7 mouse cellular contexts compared by ENCODE assay signal in the genomic region with DNA sequence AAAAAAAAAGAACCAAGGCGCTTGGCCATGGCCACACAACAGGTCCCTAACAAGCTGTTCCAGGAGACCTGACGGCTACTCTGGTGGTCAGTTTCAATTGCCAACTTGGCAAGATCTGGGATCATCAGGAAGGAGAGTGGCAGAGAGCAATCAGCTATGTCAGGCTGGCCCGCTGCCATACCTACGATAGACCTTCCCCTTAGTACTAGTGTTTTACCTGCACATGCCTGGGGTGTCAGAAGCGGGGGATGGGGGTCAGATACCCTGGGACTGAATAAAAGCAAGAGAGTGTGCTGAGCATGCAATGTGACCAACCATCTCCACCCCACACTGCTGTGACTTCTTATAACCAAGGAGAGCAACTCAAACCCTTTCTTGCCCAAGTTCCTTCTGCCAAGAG. TPM values are rescaled to one million over a fixed set of nuclear protein-coding genes. Genes with fewer than 3 reads are reported as not detected.
DNase-seq lines count a peak whose midpoint lies in the region; ATAC-seq and TF ChIP-seq lines count a peak whose summit lies in the region.

No protein-coding gene starts in this region.

- no peak overlapping the region; the same call in 1 of the 2 replicates for H3K4me3 ChIP-seq in lung, embryonic 14.5 days (ENCODE audit: low read depth, low read length)
- H3K4me3 ChIP-seq in forebrain, embryonic 16.5 days (replicated peaks; ENCODE audit: low read length), result no peak overlapping the region
- no peak overlapping the region for H3K4me3 ChIP-seq in kidney, postnatal 0 days (replicated peaks; ENCODE audit: low read depth, low read length)
- H3K4me3 ChIP-seq in neural tube, embryonic 12.5 days, result peak overlapping the region; percentile 71; the same call in 1 of the 2 replicates

- H3K4me2 ChIP-seq in lung, embryonic 14.5 days, result peak overlapping the region; percentile 94
- H3K4me2 ChIP-seq in forebrain, embryonic 16.5 days (ENCODE audit: low read length), result peak overlapping the region; percentile 74
- peak overlapping the region; percentile 92; the same call in 1 of the 2 replicates for H3K4me2 ChIP-seq in kidney, postnatal 0 days (ENCODE audit: low read length)
- peak overlapping the region; percentile 81 for H3K4me2 ChIP-seq in neural tube, embryonic 12.5 days (replicated peaks)

- no peaks in the 10 kb centered on the region; the same call in 1 of the 2 replicates for H3K9me3 ChIP-seq in lung, embryonic 14.5 days (ENCODE audit: low read depth, low read length)
- peaks cover 2% of the 10 kb centered on the region; the same call in 1 of the 2 replicates for H3K9me3 ChIP-seq in forebrain, embryonic 16.5 days (ENCODE audit: control insufficient read depth, low read length)
- no peaks in the 10 kb centered on the region for H3K9me3 ChIP-seq in kidney, postnatal 0 days (replicated peaks; ENCODE audit: low read length)
- peaks cover 4% of the 10 kb centered on the region; the same call in 1 of the 2 replicates for H3K9me3 ChIP-seq in neural tube, embryonic 12.5 days

- no peak for ATAC-seq in lung, embryonic 14.5 days (ENCODE audit: insufficient read depth)
- ATAC-seq in forebrain, embryonic 16.5 days, result no peak
- no peak for ATAC-seq in kidney, postnatal 0 days (replicated peaks; ENCODE audit: low FRiP score, low read depth)
- ATAC-seq in neural tube, embryonic 12.5 days (ENCODE audit: low FRiP score, low read depth), result no peak
- ATAC-seq in granulocyte monocyte progenitor cell, adult 5-6 weeks (replicated peaks; ENCODE audit: poor library complexity, severe bottlenecking), result no peak

- WGBS in lung, embryonic 14.5 days, result 86% methylated on average over 5 of the region's 5 CpGs
- 94% methylated on average over 5 of the region's 5 CpGs for WGBS in forebrain, embryonic 16.5 days
- 86% methylated on average over 5 of the region's 5 CpGs for WGBS in kidney, postnatal 0 days
- 94% methylated on average over 5 of the region's 5 CpGs for WGBS in neural tube, embryonic 12.5 days

- no peak for DNase-seq in lung, embryonic 14.5 days
- no peak for DNase-seq in lung, adult 18-20 months
- no peak for DNase-seq in kidney, postnatal 0 days (ENCODE audit: low spot score)
- no peak for DNase-seq in urinary bladder, postnatal 4 days (ENCODE audit: low spot score in 2 of 2)

- TF ChIP-seq CTCF in lung, embryonic 14.5 days (IDR thresholded peaks at IDR 0.05; ENCODE audit: low read depth), result no peak
- no peak for TF ChIP-seq CTCF in kidney, postnatal 0 days (IDR thresholded peaks at IDR 0.05; ENCODE audit: low read depth)

- no peaks in the 10 kb centered on the region for H3K36me3 ChIP-seq in lung, embryonic 14.5 days (ENCODE audit: insufficient read depth)
- H3K36me3 ChIP-seq in forebrain, embryonic 16.5 days (ENCODE audit: control insufficient read depth, insufficient read depth), result no peaks in the 10 kb centered on the region
- no peaks in the 10 kb centered on the region for H3K36me3 ChIP-seq in kidney, postnatal 0 days (ENCODE audit: insufficient read depth, low read length)
- peaks cover 10% of the 10 kb centered on the region for H3K36me3 ChIP-seq in neural tube, embryonic 12.5 days

- peaks cover 3% of the 10 kb centered on the region for H3K4me1 ChIP-seq in lung, embryonic 14.5 days (ENCODE audit: insufficient read depth)
- H3K4me1 ChIP-seq in forebrain, embryonic 16.5 days (replicated peaks; ENCODE audit: control insufficient read depth, insufficient read depth, low read length), result peaks cover 23% of the 10 kb centered on the region
- peaks cover 11% of the 10 kb centered on the region; the same call in 1 of the 2 replicates for H3K4me1 ChIP-seq in kidney, postnatal 0 days (replicated peaks; ENCODE audit: insufficient read depth, low read length)
- H3K4me1 ChIP-seq in neural tube, embryonic 12.5 days, result peaks cover 18% of the 10 kb centered on the region

- no peaks in the 10 kb centered on the region for H3K27me3 ChIP-seq in lung, embryonic 14.5 days (ENCODE audit: insufficient read depth, low read length)
- H3K27me3 ChIP-seq in forebrain, embryonic 16.5 days (replicated peaks; ENCODE audit: control insufficient read depth, insufficient read depth, low read length), result no peaks in the 10 kb centered on the region
- no peaks in the 10 kb centered on the region for H3K27me3 ChIP-seq in kidney, postnatal 0 days (ENCODE audit: insufficient read depth, low read length)
- no peaks in the 10 kb centered on the region for H3K27me3 ChIP-seq in neural tube, embryonic 12.5 days (replicated peaks)

- no peak overlapping the region for H3K27ac ChIP-seq in lung, embryonic 14.5 days (ENCODE audit: low read depth)
- H3K27ac ChIP-seq in forebrain, embryonic 16.5 days (ENCODE audit: low read length), result no peak overlapping the region
- no peak overlapping the region for H3K27ac ChIP-seq in kidney, postnatal 0 days
- no peak overlapping the region for H3K27ac ChIP-seq in neural tube, embryonic 12.5 days

- no peak overlapping the region for H3K9ac ChIP-seq in lung, embryonic 14.5 days
- no peak overlapping the region for H3K9ac ChIP-seq in forebrain, embryonic 16.5 days (replicated peaks; ENCODE audit: low read depth, low read length)
- no peak overlapping the region for H3K9ac ChIP-seq in kidney, postnatal 0 days (ENCODE audit: low read depth, low read length)
- peak overlapping the region; percentile 47 for H3K9ac ChIP-seq in neural tube, embryonic 12.5 days

RNA-seq across cellular contexts. Expression of a gene that starts 1.5 kb away (rescaled TPM):
- polyA plus RNA-seq in lung, embryonic 14.5 days (2014; fragmentation: Nextera tagmentation; extraction: Ambion mirVana), result 7.2 and 9.5 TPM in 2 replicates
- 21.2 and 26.9 TPM in 2 replicates for polyA plus RNA-seq in forebrain, embryonic 16.5 days (2015; fragmentation: Nextera tagmentation; extraction: Ambion mirVana)
- polyA plus RNA-seq in kidney, postnatal 0 days (2015; fragmentation: Nextera tagmentation; extraction: Ambion mirVana), result 14.3 and 16.3 TPM in 2 replicates
- polyA plus RNA-seq in neural tube, embryonic 12.5 days (2016; fragmentation: Nextera tagmentation; extraction: Ambion mirVana), result 19.1 and 20.1 TPM in 2 replicates
- total RNA-seq in granulocyte monocyte progenitor cell, adult 5-6 weeks (2014; fragmentation: Nextera tagmentation), result 3.0 and 5.3 TPM in 2 replicates
- total RNA-seq in granulocyte monocyte progenitor cell, adult 5-6 weeks (2017), result 1.8 and 3.9 TPM in 2 replicates

RNA-seq across cellular contexts. Expression of a gene that starts 1.6 kb away (rescaled TPM):
- 31.5 and 37.2 TPM in 2 replicates for polyA plus RNA-seq in lung, embryonic 14.5 days (2014; fragmentation: Nextera tagmentation; extraction: Ambion mirVana)
- 49.2 and 49.3 TPM in 2 replicates for polyA plus RNA-seq in forebrain, embryonic 16.5 days (2015; fragmentation: Nextera tagmentation; extraction: Ambion mirVana)
- polyA plus RNA-seq in kidney, postnatal 0 days (2015; fragmentation: Nextera tagmentation; extraction: Ambion mirVana), result 34.8 and 38.6 TPM in 2 replicates
- polyA plus RNA-seq in neural tube, embryonic 12.5 days (2016; fragmentation: Nextera tagmentation; extraction: Ambion mirVana), result 57.8 and 58.3 TPM in 2 replicates
- 21.5 and 27.9 TPM in 2 replicates for total RNA-seq in granulocyte monocyte progenitor cell, adult 5-6 weeks (2014; fragmentation: Nextera tagmentation)
- 33.1 and 38.7 TPM in 2 replicates for total RNA-seq in granulocyte monocyte progenitor cell, adult 5-6 weeks (2017)

RNA-seq across cellular contexts. Expression of a gene that starts 22.1 kb away (rescaled TPM):
- 0.35 and 0.37 TPM in 2 replicates for polyA plus RNA-seq in lung, embryonic 14.5 days (2014; fragmentation: Nextera tagmentation; extraction: Ambion mirVana)
- 0.98 and 1.0 TPM in 2 replicates for polyA plus RNA-seq in forebrain, embryonic 16.5 days (2015; fragmentation: Nextera tagmentation; extraction: Ambion mirVana)
- 1.1 and 1.4 TPM in 2 replicates for polyA plus RNA-seq in kidney, postnatal 0 days (2015; fragmentation: Nextera tagmentation; extraction: Ambion mirVana)
- polyA plus RNA-seq in neural tube, embryonic 12.5 days (2016; fragmentation: Nextera tagmentation; extraction: Ambion mirVana), result 0.70 and 0.93 TPM in 2 replicates
- total RNA-seq in granulocyte monocyte progenitor cell, adult 5-6 weeks (2014; fragmentation: Nextera tagmentation), result not detected in 2 replicates
- not detected in 2 replicates for total RNA-seq in granulocyte monocyte progenitor cell, adult 5-6 weeks (2017)

RNA-seq across cellular contexts. Expression of a gene that starts 22.4 kb away (rescaled TPM):
- 16.5 and 17.0 TPM in 2 replicates for polyA plus RNA-seq in lung, embryonic 14.5 days (2014; fragmentation: Nextera tagmentation; extraction: Ambion mirVana)
- polyA plus RNA-seq in forebrain, embryonic 16.5 days (2015; fragmentation: Nextera tagmentation; extraction: Ambion mirVana), result 15.4 and 18.3 TPM in 2 replicates
- polyA plus RNA-seq in kidney, postnatal 0 days (2015; fragmentation: Nextera tagmentation; extraction: Ambion mirVana), result 34.6 and 35.4 TPM in 2 replicates
- 19.4 and 21.7 TPM in 2 replicates for polyA plus RNA-seq in neural tube, embryonic 12.5 days (2016; fragmentation: Nextera tagmentation; extraction: Ambion mirVana)
- total RNA-seq in granulocyte monocyte progenitor cell, adult 5-6 weeks (2014; fragmentation: Nextera tagmentation), result 28.8 and 41.5 TPM in 2 replicates
- 12.7 and 14.1 TPM in 2 replicates for total RNA-seq in granulocyte monocyte progenitor cell, adult 5-6 weeks (2017)

RNA-seq across cellular contexts. Expression of a gene that starts 23.1 kb away (rescaled TPM):
- not detected in 2 replicates for polyA plus RNA-seq in lung, embryonic 14.5 days (2014; fragmentation: Nextera tagmentation; extraction: Ambion mirVana)
- 0.39 and 0.46 TPM in 2 replicates for polyA plus RNA-seq in forebrain, embryonic 16.5 days (2015; fragmentation: Nextera tagmentation; extraction: Ambion mirVana)
- polyA plus RNA-seq in kidney, postnatal 0 days (2015; fragmentation: Nextera tagmentation; extraction: Ambion mirVana), result not detected in 2 replicates
- not detected in 2 replicates for polyA plus RNA-seq in neural tube, embryonic 12.5 days (2016; fragmentation: Nextera tagmentation; extraction: Ambion mirVana)
- total RNA-seq in granulocyte monocyte progenitor cell, adult 5-6 weeks (2014; fragmentation: Nextera tagmentation), result not detected in 2 replicates
- not detected in 2 replicates for total RNA-seq in granulocyte monocyte progenitor cell, adult 5-6 weeks (2017)
